Mouse (Mus musculus): ENCODE data around the gene Kcnk15. TPM values are rescaled to one million over a fixed set of nuclear protein-coding genes. Genes with fewer than 3 reads are reported as not detected.

Kcnk15 gene
- polyA plus RNA-seq, 1 experiment from 2014 or later = not detected

- peaks cover 7% of the 10 kb centered on the region; the same call in 1 of the 2 replicates for H3K4me1 ChIP-seq (ENCODE audit: insufficient read depth, low read length)
- H3K36me3 ChIP-seq (ENCODE audit: insufficient read depth, low read length) = no peaks in the 10 kb centered on the region
- WGBS = 61% methylated on average over 7 of the region's 7 CpGs
- H3K27me3 ChIP-seq (ENCODE audit: insufficient read depth, low read length) = no peaks in the 10 kb centered on the region
- no peak overlapping the region for H3K4me2 ChIP-seq (replicated peaks; ENCODE audit: low read depth, low read length)
- H3K27ac ChIP-seq (ENCODE audit: low read length) = no peak overlapping the region
- H3K9ac ChIP-seq (replicated peaks; ENCODE audit: low read length) = no peak overlapping the region
- H3K9me3 ChIP-seq (ENCODE audit: low read length) = no peaks in the 10 kb centered on the region
- no peak overlapping the region for H3K4me3 ChIP-seq (ENCODE audit: low read length)
- no peak for ATAC-seq (ENCODE audit: low FRiP score, low TSS enrichment)
These were observed 40.3 kb downstream of the Kcnk15 start for GRCm38 (mm10) chr2:163893446-163894370.

DNA sequence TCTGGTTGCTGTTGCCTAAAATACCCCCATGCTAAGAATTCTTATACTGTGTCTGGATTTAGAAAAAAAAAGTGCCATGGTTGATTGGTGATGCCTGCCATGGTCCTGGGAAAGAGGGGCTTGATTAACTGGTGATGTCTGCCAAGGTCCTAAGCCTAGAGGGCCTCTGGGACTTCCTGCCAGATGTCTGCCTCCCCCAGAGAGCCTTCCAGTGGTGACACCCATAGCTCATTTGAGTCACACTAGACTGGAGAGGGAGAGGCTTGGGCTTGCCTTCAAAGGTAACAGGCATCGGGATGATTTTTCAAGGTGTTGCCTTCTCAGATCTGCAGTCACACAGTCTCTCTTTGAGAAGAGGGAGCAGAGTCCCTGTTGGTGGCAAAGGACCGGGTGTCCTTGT lies 41.7 kb downstream of the Kcnk15 start:
- peaks cover 7% of the 10 kb centered on the region; the same call in 1 of the 2 replicates for H3K4me1 ChIP-seq (ENCODE audit: insufficient read depth, low read length)
- no peaks in the 10 kb centered on the region for H3K36me3 ChIP-seq (ENCODE audit: insufficient read depth, low read length)
- peak; percentile 77; the same call in 1 of the 2 replicates for ATAC-seq (ENCODE audit: low FRiP score, low TSS enrichment)
- H3K27ac ChIP-seq (ENCODE audit: low read length) = peak overlapping the region; percentile 58; the same call in 1 of the 2 replicates
- no peaks in the 10 kb centered on the region for H3K27me3 ChIP-seq (ENCODE audit: insufficient read depth, low read length)
- H3K9ac ChIP-seq (replicated peaks; ENCODE audit: low read length) = no peak overlapping the region
- 31% methylated on average over 2 of the region's 2 CpGs for WGBS
- H3K4me2 ChIP-seq (replicated peaks; ENCODE audit: low read depth, low read length) = no peak overlapping the region
- no peak overlapping the region for H3K4me3 ChIP-seq (ENCODE audit: low read length)
- H3K9me3 ChIP-seq (ENCODE audit: low read length) = no peaks in the 10 kb centered on the region

GRCm38 (mm10) chr2:163897026-163897425 lies 43.6 kb downstream of the Kcnk15 start:
- ATAC-seq (ENCODE audit: low FRiP score, low TSS enrichment) = no peak
- no peak overlapping the region for H3K9ac ChIP-seq (replicated peaks; ENCODE audit: low read length)
- WGBS = 89% methylated on average over 7 of the region's 7 CpGs
- no peaks in the 10 kb centered on the region for H3K27me3 ChIP-seq (ENCODE audit: insufficient read depth, low read length)
- H3K4me2 ChIP-seq (replicated peaks; ENCODE audit: low read depth, low read length) = no peak overlapping the region
- H3K36me3 ChIP-seq (ENCODE audit: insufficient read depth, low read length) = no peaks in the 10 kb centered on the region
- no peak overlapping the region for H3K27ac ChIP-seq (ENCODE audit: low read length)
- no peaks in the 10 kb centered on the region for H3K9me3 ChIP-seq (ENCODE audit: low read length)
- H3K4me3 ChIP-seq (ENCODE audit: low read length) = no peak overlapping the region
- H3K4me1 ChIP-seq (ENCODE audit: insufficient read depth, low read length) = peaks cover 7% of the 10 kb centered on the region; the same call in 1 of the 2 replicates

DNA sequence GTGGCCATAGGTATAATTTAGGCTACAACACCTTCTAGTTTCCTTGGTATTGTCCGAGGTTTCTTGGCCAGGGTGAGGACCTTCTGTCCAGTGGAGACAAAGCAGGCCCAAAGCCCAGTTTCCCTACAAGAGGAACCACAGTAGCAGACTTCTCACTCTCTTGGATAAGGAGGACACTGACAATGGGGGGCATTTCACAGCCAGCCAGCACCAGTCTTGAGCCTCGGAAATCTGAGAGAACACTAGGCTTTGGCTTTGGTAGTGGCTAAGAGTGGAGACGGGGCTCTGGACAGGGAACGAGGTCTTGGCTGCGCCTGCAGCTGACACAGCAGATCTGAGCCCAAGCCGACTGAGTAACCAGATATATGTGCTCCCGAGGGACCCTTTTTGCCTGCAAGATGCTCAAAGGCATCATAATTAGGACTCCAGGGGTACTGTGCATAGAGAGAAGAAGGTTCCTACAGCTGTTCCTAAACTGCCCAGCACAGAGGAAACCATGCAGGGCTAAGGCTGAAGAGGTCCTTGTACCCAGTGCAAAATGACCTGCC lies 44.6 kb downstream of the Kcnk15 start:
- Histone ChIP-seq H3K4me1 (ENCODE audit: insufficient read depth, low read length) (peaks cover 7% of the 10 kb centered on the region; the same call in 1 of the 2 replicates), H3K27ac (ENCODE audit: low read length) (no peak overlapping the region), H3K4me2 (replicated peaks; ENCODE audit: low read depth, low read length) (no peak overlapping the region), H3K36me3 (ENCODE audit: insufficient read depth, low read length) (no peaks in the 10 kb centered on the region), H3K9me3 (ENCODE audit: low read length) (no peaks in the 10 kb centered on the region), H3K9ac (replicated peaks; ENCODE audit: low read length) (no peak overlapping the region), H3K27me3 (ENCODE audit: insufficient read depth, low read length) (no peaks in the 10 kb centered on the region), H3K4me3 (ENCODE audit: low read length) (no peak overlapping the region)
- 57% methylated on average over 7 of the region's 7 CpGs for WGBS
- no peak for ATAC-seq (ENCODE audit: low FRiP score, low TSS enrichment)

GRCm38 (mm10) chr2:163899910-163900411 lies 46.5 kb downstream of the Kcnk15 start:
- Histone ChIP-seq H3K9ac (replicated peaks; ENCODE audit: low read length) (no peak overlapping the region), H3K27me3 (ENCODE audit: insufficient read depth, low read length) (no peaks in the 10 kb centered on the region), H3K4me1 (ENCODE audit: insufficient read depth, low read length) (peaks cover 7% of the 10 kb centered on the region; the same call in 1 of the 2 replicates), H3K36me3 (ENCODE audit: insufficient read depth, low read length) (no peaks in the 10 kb centered on the region), H3K4me2 (replicated peaks; ENCODE audit: low read depth, low read length) (no peak overlapping the region), H3K9me3 (ENCODE audit: low read length) (no peaks in the 10 kb centered on the region), H3K27ac (ENCODE audit: low read length) (no peak overlapping the region), H3K4me3 (ENCODE audit: low read length) (no peak overlapping the region)
- WGBS = 39% methylated on average over 14 of the region's 14 CpGs
- peak; percentile 24; the same call in 1 of the 2 replicates for ATAC-seq (ENCODE audit: low FRiP score, low TSS enrichment)

DNA sequence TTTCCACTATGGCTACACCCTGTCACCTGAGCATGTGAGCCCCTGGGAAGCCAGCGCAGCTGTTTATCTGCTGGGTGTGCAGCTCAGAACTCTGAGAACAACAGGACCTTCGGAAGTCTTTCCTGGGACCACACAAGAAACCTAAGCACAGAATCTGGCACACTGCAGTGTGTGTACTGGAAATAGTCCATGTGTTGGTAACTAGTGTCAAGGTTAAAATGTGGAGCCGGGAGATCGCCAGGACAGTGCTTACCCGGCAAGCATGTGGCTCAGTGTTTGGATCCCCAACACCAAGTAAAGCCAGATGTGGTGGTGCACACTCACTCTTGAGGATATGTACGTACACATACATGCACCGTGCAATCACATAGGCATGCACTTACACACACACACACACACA lies 47.6 kb downstream of the Kcnk15 start:
- Histone ChIP-seq H3K4me2 (replicated peaks; ENCODE audit: low read depth, low read length) (no peak overlapping the region), H3K4me3 (ENCODE audit: low read length) (no peak overlapping the region), H3K9ac (replicated peaks; ENCODE audit: low read length) (no peak overlapping the region), H3K9me3 (ENCODE audit: low read length) (no peaks in the 10 kb centered on the region), H3K36me3 (ENCODE audit: insufficient read depth, low read length) (no peaks in the 10 kb centered on the region), H3K27me3 (ENCODE audit: insufficient read depth, low read length) (no peaks in the 10 kb centered on the region), H3K27ac (ENCODE audit: low read length) (no peak overlapping the region), H3K4me1 (ENCODE audit: insufficient read depth, low read length) (no peaks in the 10 kb centered on the region)
- ATAC-seq (ENCODE audit: low FRiP score, low TSS enrichment) = no peak
- 86% methylated on average over 7 of the region's 7 CpGs for WGBS

- H3K36me3 ChIP-seq (ENCODE audit: insufficient read depth, low read length) = no peaks in the 10 kb centered on the region
- no peak for ATAC-seq (ENCODE audit: low FRiP score, low TSS enrichment)
- no peak overlapping the region for H3K4me2 ChIP-seq (replicated peaks; ENCODE audit: low read depth, low read length)
- no peak overlapping the region for H3K9ac ChIP-seq (replicated peaks; ENCODE audit: low read length)
- H3K4me3 ChIP-seq (ENCODE audit: low read length) = no peak overlapping the region
- H3K27me3 ChIP-seq (ENCODE audit: insufficient read depth, low read length) = no peaks in the 10 kb centered on the region
- no peak overlapping the region for H3K27ac ChIP-seq (ENCODE audit: low read length)
- H3K9me3 ChIP-seq (ENCODE audit: low read length) = no peaks in the 10 kb centered on the region
- 77% methylated on average over 4 of the region's 4 CpGs for WGBS
- H3K4me1 ChIP-seq (ENCODE audit: insufficient read depth, low read length) = no peaks in the 10 kb centered on the region
These were observed 49.0 kb downstream of the Kcnk15 start for GRCm38 (mm10) chr2:163902448-163902847.

GRCm38 (mm10) chr2:163903461-163903860 lies 50.0 kb downstream of the Kcnk15 start:
- ATAC-seq (ENCODE audit: low FRiP score, low TSS enrichment) = no peak
- no peaks in the 10 kb centered on the region for H3K36me3 ChIP-seq (ENCODE audit: insufficient read depth, low read length)
- H3K4me3 ChIP-seq (ENCODE audit: low read length) = no peak overlapping the region
- 75% methylated on average over 11 of the region's 11 CpGs for WGBS
- no peaks in the 10 kb centered on the region for H3K9me3 ChIP-seq (ENCODE audit: low read length)
- no peak overlapping the region for H3K4me2 ChIP-seq (replicated peaks; ENCODE audit: low read depth, low read length)
- no peak overlapping the region for H3K9ac ChIP-seq (replicated peaks; ENCODE audit: low read length)
- H3K27ac ChIP-seq (ENCODE audit: low read length) = no peak overlapping the region
- no peaks in the 10 kb centered on the region for H3K4me1 ChIP-seq (ENCODE audit: insufficient read depth, low read length)
- H3K27me3 ChIP-seq (ENCODE audit: insufficient read depth, low read length) = no peaks in the 10 kb centered on the region

GRCm38 (mm10) chr2:163904323-163904722 lies 50.9 kb downstream of the Kcnk15 start:
- Histone ChIP-seq H3K4me3 (ENCODE audit: low read length) (no peak overlapping the region), H3K9ac (replicated peaks; ENCODE audit: low read length) (no peak overlapping the region), H3K27ac (ENCODE audit: low read length) (no peak overlapping the region), H3K27me3 (ENCODE audit: insufficient read depth, low read length) (no peaks in the 10 kb centered on the region), H3K9me3 (ENCODE audit: low read length) (no peaks in the 10 kb centered on the region), H3K36me3 (ENCODE audit: insufficient read depth, low read length) (no peaks in the 10 kb centered on the region), H3K4me2 (replicated peaks; ENCODE audit: low read depth, low read length) (no peak overlapping the region), H3K4me1 (ENCODE audit: insufficient read depth, low read length) (no peaks in the 10 kb centered on the region)
- no peak for ATAC-seq (ENCODE audit: low FRiP score, low TSS enrichment)
- 79% methylated on average over 4 of the region's 4 CpGs for WGBS

DNA sequence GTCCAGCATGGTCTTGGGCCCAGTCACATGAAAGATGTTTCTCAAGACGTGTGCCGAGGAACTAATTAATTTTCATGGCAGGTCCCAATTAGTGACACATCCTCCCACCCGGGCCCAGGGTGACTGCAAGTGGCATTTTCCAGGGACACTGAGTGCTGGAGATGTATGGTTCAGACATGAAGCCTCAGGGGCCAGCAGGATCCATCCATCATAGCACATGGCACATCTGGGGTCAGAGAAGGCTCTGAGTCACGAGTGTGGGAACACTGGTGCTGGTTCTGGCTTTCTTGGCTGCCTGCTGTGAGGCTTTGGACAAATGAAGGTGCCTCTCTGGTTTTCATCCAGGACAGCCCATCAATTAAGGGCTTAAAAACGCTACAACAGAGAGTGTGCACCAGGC lies 53.7 kb downstream of the Kcnk15 start:
- no peak overlapping the region for H3K27ac ChIP-seq (ENCODE audit: low read length)
- 51% methylated on average over 5 of the region's 5 CpGs for WGBS
- H3K4me1 ChIP-seq (ENCODE audit: insufficient read depth, low read length) = no peaks in the 10 kb centered on the region
- no peak overlapping the region for H3K9ac ChIP-seq (replicated peaks; ENCODE audit: low read length)
- no peaks in the 10 kb centered on the region for H3K27me3 ChIP-seq (ENCODE audit: insufficient read depth, low read length)
- no peak for ATAC-seq (ENCODE audit: low FRiP score, low TSS enrichment)
- no peaks in the 10 kb centered on the region for H3K9me3 ChIP-seq (ENCODE audit: low read length)
- no peak overlapping the region for H3K4me2 ChIP-seq (replicated peaks; ENCODE audit: low read depth, low read length)
- H3K36me3 ChIP-seq (ENCODE audit: insufficient read depth, low read length) = no peaks in the 10 kb centered on the region
- H3K4me3 ChIP-seq (ENCODE audit: low read length) = no peak overlapping the region
